Mouse (Mus musculus) heart, postnatal 0 days (tissue): ENCODE measurements around the gene Commd3.

Source experiments
- CTCF ChIP-seq: IDR thresholded peaks from 2 replicates; pipeline ENCODE4 v1.5.1; 2016; ENCODE audit warnings: antibody characterized with exemption, control low read depth, low read depth
- EP300 ChIP-seq: IDR thresholded peaks from 2 replicates; pipeline ENCODE4 v1.6.1; 2016; ENCODE audit warnings: antibody characterized with exemption, low read depth

DNA sequence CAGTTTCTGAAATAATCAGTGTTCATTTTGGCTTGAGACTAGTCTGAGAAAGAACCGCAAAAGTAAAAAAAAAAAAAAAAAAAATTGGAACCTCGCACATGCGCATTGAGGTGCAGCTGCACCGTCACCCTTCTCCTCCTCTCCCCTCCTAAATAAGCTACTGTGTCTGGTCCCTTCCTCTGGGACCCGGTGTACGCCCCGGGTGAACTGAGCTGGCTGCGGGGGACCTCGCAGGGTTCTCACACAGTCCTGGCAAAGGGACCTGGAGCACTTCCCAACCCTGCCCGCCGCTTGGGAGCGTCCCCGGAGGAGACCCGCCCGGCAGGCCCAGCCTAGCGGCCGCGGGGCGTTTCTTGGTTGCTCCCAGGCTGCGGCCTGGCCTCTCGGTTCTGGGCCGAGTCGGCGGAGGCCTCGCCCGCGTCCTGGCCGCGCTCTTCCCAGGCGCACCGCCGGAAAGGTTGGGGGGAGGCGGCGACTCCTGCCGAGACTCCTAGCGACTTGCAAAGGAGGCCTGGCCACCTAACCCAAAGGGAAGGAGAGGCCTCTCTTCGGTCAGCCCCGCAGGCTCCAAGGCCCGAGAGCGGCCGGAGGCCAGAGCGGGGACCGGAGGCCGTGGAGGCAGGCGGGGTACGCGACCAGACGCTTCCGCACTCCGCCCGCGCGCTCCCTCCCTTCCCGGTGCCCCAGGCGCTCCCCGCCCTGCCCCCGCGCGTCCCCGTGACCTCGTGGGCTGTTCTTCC lies 21.9 kb downstream of the Commd3 start, which contains the start of gene Spag6:
- TF ChIP-seq EP300 (no peak), CTCF (no peak)
